Comparison of ENCODE assay signal across 8 mouse cellular contexts in genomic region chr9:56223429-56224051, GRCm38 (mm10). TPM values are rescaled to one million over a fixed set of nuclear protein-coding genes. Genes with fewer than 3 reads are reported as not detected.
DNase-seq lines count a peak whose midpoint lies in the region; ATAC-seq lines count a peak whose summit lies in the region.
"Not testable (repeated sequence)": the region's sequence is repeated elsewhere in the genome, so short reads cannot be mapped to it uniquely, and the experiment has no call there.

No protein-coding gene starts in this region.

- H3K9me3 ChIP-seq in limb, embryonic 12.5 days; midbrain, embryonic 11.5 days (ENCODE audit: control insufficient read depth, low read length): not testable (repeated sequence)

- not testable (repeated sequence) for H3K4me1 ChIP-seq in limb, embryonic 12.5 days (replicated peaks); midbrain, embryonic 11.5 days (ENCODE audit: control insufficient read depth, insufficient read depth, low read length)

- H3K9ac ChIP-seq in limb, embryonic 12.5 days (replicated peaks); midbrain, embryonic 11.5 days (ENCODE audit: low read length): not testable (repeated sequence)

- intact Hi-C loops in heart, postnatal 36 days (cut with DNase I), result not testable (repeated sequence)

- H3K27ac ChIP-seq in limb, embryonic 12.5 days; midbrain, embryonic 11.5 days (ENCODE audit: low read depth, low read length): not testable (repeated sequence)

- peak; percentile 79 for DNase-seq in cerebellum, adult 8-10 months
- peak; percentile 66 to 88 for DNase-seq in frontal cortex, adult 2 months (ENCODE audit: extremely low spot score in 1 of 2, low spot score in 1 of 2)
- peak; percentile 85 to 90 for DNase-seq in heart, postnatal 36 days
- peak; percentile 71 for DNase-seq in kidney, postnatal 14 days
- not testable (repeated sequence) for DNase-seq in midbrain, embryonic 11.5 days (ENCODE audit: low spot score, missing footprints)
- peak; percentile 53 for DNase-seq in right cerebral cortex, postnatal 4 days
- DNase-seq in urinary bladder, postnatal 4 days (ENCODE audit: low spot score in 2 of 2), result peak; percentile 71 to 80

- H3K4me3 ChIP-seq in limb, embryonic 12.5 days (replicated peaks), result peak overlapping the region; percentile 17
- H3K4me3 ChIP-seq in midbrain, embryonic 11.5 days (ENCODE audit: low read depth, low read length), result not testable (repeated sequence)

- H3K27me3 ChIP-seq in limb, embryonic 12.5 days; midbrain, embryonic 11.5 days (ENCODE audit: control insufficient read depth, insufficient read depth, low read length): not testable (repeated sequence)

- not testable (repeated sequence) for H3K36me3 ChIP-seq in limb, embryonic 12.5 days; midbrain, embryonic 11.5 days (ENCODE audit: control insufficient read depth, insufficient read depth, low read length)

- peak; percentile 100 for ATAC-seq in limb, embryonic 12.5 days (ENCODE audit: insufficient number of reproducible peaks, insufficient read depth, low FRiP score, low TSS enrichment, low read depth)
- peak; percentile 100 for ATAC-seq in midbrain, embryonic 11.5 days (ENCODE audit: low FRiP score)

- WGBS in limb, embryonic 12.5 days, result 24% methylated on average over 45 of the region's 45 CpGs
- 12% methylated on average over 37 of the region's 45 CpGs for WGBS in midbrain, embryonic 11.5 days

- peak overlapping the region; percentile 44 for H3K4me2 ChIP-seq in limb, embryonic 12.5 days
- H3K4me2 ChIP-seq in midbrain, embryonic 11.5 days, result peak overlapping the region; percentile 30

RNA-seq across cellular contexts. Expression of gene Tspan3, which starts 58.3 kb away (rescaled TPM):
- 478 and 493 TPM in 2 replicates for polyA plus RNA-seq in frontal cortex, adult 2 months (2012; rRNA removed)
- total RNA-seq in heart, postnatal 36 days (2021), result 100 to 1,000 TPM; 183 to 184 TPM
- polyA plus RNA-seq in limb, embryonic 12.5 days (2016; fragmentation: Nextera tagmentation; extraction: Ambion mirVana), result 424 and 455 TPM in 2 replicates
- polyA plus RNA-seq in midbrain, embryonic 11.5 days (2014; fragmentation: Nextera tagmentation; extraction: Ambion mirVana), result 560 and 573 TPM in 2 replicates
